Mouse (Mus musculus) olfactory bulb, adult 2 months (tissue): Measurements from ENCODE around the gene Tspan9.

Experiments used
- CTCF ChIP-seq: fragments of 200-500 bp; IDR thresholded peaks from 2 replicates; pipeline ENCODE4 v1.5.1; 2012; ENCODE audit warnings: low read depth, mild to moderate bottlenecking, low read length, moderate library complexity; ENCODE audit not compliant: insufficient read depth
- POLR2A ChIP-seq: fragments of 200-500 bp; IDR thresholded peaks from 2 replicates; pipeline ENCODE4 v1.6.1; 2012; ENCODE audit warnings: mild to moderate bottlenecking, low read depth, low read length, moderate library complexity; ENCODE audit not compliant: insufficient read depth

DNA sequence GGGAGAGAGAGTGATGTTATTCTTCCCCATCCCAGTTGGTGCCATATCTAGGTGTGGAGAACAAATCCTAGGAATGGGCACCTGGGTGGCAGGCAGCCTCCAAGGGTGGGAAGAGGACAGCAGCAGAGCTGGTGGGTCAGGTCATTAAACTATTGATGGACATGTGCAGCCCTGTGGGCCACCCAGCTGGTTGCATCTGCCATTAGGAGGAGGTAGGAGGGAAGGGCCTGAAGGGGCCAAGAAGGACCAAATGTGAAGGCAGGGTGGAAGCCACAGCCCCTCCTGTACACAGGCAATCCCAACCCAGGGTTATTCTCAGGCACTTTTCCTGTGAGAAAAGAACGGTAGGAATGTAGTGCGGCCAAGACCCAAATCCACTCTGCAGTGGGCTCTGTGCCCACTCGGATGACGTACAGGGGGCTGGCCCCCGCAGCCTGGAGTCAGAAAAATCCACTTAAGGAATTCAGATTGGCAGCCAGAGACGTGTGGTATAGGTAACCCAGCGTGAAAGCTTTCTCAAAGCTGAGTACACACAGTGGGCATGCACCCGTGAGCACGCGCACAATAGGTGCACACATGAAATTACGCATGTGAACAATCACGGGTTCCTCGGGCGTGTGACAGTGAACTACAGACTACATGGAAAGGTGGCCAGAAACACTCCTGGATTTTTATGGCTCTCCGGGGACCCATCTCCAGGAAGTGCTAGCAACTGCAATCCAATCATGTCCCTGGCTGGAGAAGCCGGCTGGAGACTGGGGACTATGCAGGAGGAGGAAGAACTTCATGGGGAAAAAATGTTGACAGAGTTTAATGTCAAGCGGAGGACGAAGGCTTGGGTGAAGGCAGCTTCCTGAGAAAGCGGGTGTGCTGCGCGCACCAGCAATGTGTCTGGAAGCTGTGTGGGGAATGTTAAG, 67.0 kb downstream of the Tspan9 start:
- TF ChIP-seq CTCF (no peak), POLR2A (no peak)
